Mouse (Mus musculus) CD4-positive, CD25-positive, alpha-beta regulatory T cell, adult 9 weeks (primary cell): Measurements from ENCODE around the gene Ddx52. TPM values are rescaled to one million over a fixed set of nuclear protein-coding genes. Genes with fewer than 3 reads are reported as not detected.

ENCODE experiments used
- polyA plus RNA-seq: library from polyadenylated mRNA; unstranded; fragments of 100-300 nt; shearing (Covaris generic); gene quantifications from one replicate; pipeline ENCODE4 v1.2.1, GENCODE M21; 2017

Ddx52 gene
- 69.4 TPM for polyA plus RNA-seq

GRCm38 (mm10) chr11:83941950-83942840 is at the start of gene Ddx52:
Ddx52 (plus strand) TSS chr11:83942062.

DNA sequence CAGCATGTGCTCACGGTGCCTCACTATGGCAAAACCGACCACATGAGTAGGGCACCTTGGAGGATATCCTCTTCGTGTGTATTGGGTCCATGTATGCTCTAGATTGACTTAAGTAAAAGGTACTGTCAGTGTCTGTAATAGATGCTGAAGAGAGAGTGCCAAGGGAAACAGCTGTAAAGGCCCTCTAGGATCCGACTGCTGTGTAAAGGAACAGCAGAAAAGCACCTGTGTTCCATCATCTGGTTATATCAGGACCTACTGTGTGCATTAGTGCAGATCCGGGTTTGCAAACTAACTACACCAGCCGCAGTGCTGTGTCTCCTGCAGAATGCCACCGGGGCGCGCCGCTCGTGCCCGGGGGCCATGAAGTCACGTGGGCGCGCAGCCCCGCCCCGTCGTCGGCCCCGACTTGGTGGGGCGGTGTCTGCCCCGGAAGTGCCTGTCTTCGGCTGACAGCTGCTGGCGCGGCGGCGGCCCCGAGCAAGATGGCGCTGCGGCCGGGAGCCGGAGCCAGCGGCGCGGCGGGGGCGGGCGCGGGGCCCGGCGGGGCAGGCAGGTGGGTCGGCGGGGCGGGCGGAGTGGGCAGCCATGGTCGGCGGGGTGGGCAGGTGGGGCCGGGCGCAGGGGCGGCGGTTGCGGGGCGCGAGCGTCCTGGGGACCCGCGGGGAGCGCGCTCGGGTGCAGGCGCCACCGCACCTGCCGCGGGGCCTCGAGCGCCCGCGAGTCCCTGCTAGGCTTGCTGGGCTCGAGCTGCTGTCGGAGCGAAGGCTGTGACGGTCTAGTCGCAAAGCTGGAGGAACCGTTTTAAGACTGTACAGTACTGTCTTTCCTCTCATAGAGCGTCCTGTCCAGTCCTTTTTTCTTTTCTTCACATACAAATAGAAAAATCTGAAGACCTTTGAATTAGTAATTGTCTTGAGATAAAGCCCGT is 22.4 kb downstream of the Ddx52 start, which contains the start of gene Synrg:
Gene Synrg, plus strand, starts transcription at position 438 of the 931 bp plus-strand sequence.

Other genes starting within 250 kb of the Ddx52 start
- not detected for gene Wfdc17, start 238.1 kb upstream of the Ddx52 start, polyA plus RNA-seq
- gene Wfdc18, start 233.0 kb upstream of the Ddx52 start, polyA plus RNA-seq, result not detected
- gene Wfdc21, start 195.1 kb upstream of the Ddx52 start, polyA plus RNA-seq, result not detected
- 41.2 TPM for gene Heatr6, start 188.4 kb upstream of the Ddx52 start, polyA plus RNA-seq
- gene Hnf1b, start 92.0 kb upstream of the Ddx52 start, polyA plus RNA-seq, result 0.12 TPM
- gene Synrg, start 22.4 kb downstream of the Ddx52 start, polyA plus RNA-seq, result 5.1 TPM
- 5.0 TPM for gene Dusp14, start 127.2 kb downstream of the Ddx52 start, polyA plus RNA-seq
- gene Tada2a, start 187.5 kb downstream of the Ddx52 start, polyA plus RNA-seq, result 9.4 TPM
- gene Acaca, start 187.6 kb downstream of the Ddx52 start, polyA plus RNA-seq, result 11.0 TPM
- not detected for gene Gm11437, start 225.4 kb downstream of the Ddx52 start, polyA plus RNA-seq